ENCODE assay signal across 8 mouse cellular contexts in genomic region chr4:123460595-123461272, GRCm38 (mm10).
A peak's percentile ranks its signal among the peaks of the same experiment; 100 is the strongest.
DNase-seq lines count a peak whose midpoint lies in the region; ATAC-seq and TF ChIP-seq lines count a peak whose summit lies in the region.
"Had no signal": no experiment of that assay in that cellular context is flagged by ENCODE, and none has a peak within 500 bp of the region (broad histone marks: within the 10 kb centered on the region; RNA-seq: fewer than 3 reads in every experiment).

No protein-coding gene starts in this region.

- H3K4me2 ChIP-seq in kidney, embryonic 16.5 days (replicated peaks; ENCODE audit: low read depth, low read length): no peak overlapping the region
- no peak overlapping the region for H3K4me2 ChIP-seq in liver, postnatal 0 days (ENCODE audit: low read depth, low read length)

- H3K4me3 ChIP-seq in kidney, embryonic 16.5 days (ENCODE audit: low read length): no peak overlapping the region
- no peak overlapping the region for H3K4me3 ChIP-seq in ES-E14 (ENCODE audit: insufficient read depth in 1 of 2, low read depth in 1 of 2, low read length in 2 of 2, poor library complexity in 1 of 2, severe bottlenecking in 1 of 2)
- H3K4me3 ChIP-seq in liver, postnatal 0 days (ENCODE audit: low read depth, low read length): no peak overlapping the region
- H3K4me3 ChIP-seq: limb, embryonic 10.5 days had no signal

- H3K9me3 ChIP-seq in kidney, embryonic 16.5 days (ENCODE audit: low read length): no peaks in the 10 kb centered on the region
- H3K9me3 ChIP-seq in ES-E14 (ENCODE audit: control insufficient read depth, insufficient read depth, low read depth, low read length): no peaks in the 10 kb centered on the region
- no peaks in the 10 kb centered on the region for H3K9me3 ChIP-seq in liver, postnatal 0 days (ENCODE audit: low read length)
- H3K9me3 ChIP-seq: limb, embryonic 10.5 days had no signal

- no peaks in the 10 kb centered on the region for H3K27me3 ChIP-seq in kidney, embryonic 16.5 days (ENCODE audit: insufficient read depth, low read length)
- H3K27me3 ChIP-seq in liver, postnatal 0 days (ENCODE audit: insufficient read depth, low read length): no peaks in the 10 kb centered on the region

- H3K27ac ChIP-seq in kidney, embryonic 16.5 days (ENCODE audit: low read length): no peak overlapping the region
- H3K27ac ChIP-seq in ES-E14 (ENCODE audit: insufficient read depth, low read depth, low read length, poor library complexity, severe bottlenecking): no peak overlapping the region
- no peak overlapping the region for H3K27ac ChIP-seq in liver, postnatal 0 days (ENCODE audit: low read depth)
- H3K27ac ChIP-seq: limb, embryonic 10.5 days had no signal

- WGBS in kidney, embryonic 16.5 days: 75% methylated on average over 8 of the region's 8 CpGs
- 74% methylated on average over 8 of the region's 8 CpGs for WGBS in liver, postnatal 0 days (ENCODE audit: insufficient replicate concordance)

- in situ Hi-C loops in ES-E14 (cut with MboI; ENCODE audit: low sequenced_read_pairs in 2 of 2, unreplicated experiment in 2 of 2): no loop called here

- peak; percentile 43 for DNase-seq in kidney, postnatal 10 days
- peak; percentile 7 for DNase-seq in ES-E14 (ENCODE audit: low read depth, low spot score)
- peak; percentile 10 for DNase-seq in c-Kit-positive CD71-positive TER-119-negative erythroid progenitor cells, embryonic 14.5 days (ENCODE audit: low read depth)
- DNase-seq in liver, postnatal 0 days: no peak
- no peak for DNase-seq in gastrocnemius, postnatal 10 days
- DNase-seq in T-cell, adult 2 months (ENCODE audit: low spot score): no peak

- H3K36me3 ChIP-seq in kidney, embryonic 16.5 days (ENCODE audit: insufficient read depth, low read length): peaks cover 33% of the 10 kb centered on the region
- H3K36me3 ChIP-seq in ES-E14 (ENCODE audit: control insufficient read depth, insufficient read depth, low read length, poor library complexity, severe bottlenecking): peaks cover 28% of the 10 kb centered on the region
- peaks cover 75% of the 10 kb centered on the region for H3K36me3 ChIP-seq in liver, postnatal 0 days (replicated peaks; ENCODE audit: insufficient read depth, low read length)

- H3K4me1 ChIP-seq in kidney, embryonic 16.5 days (ENCODE audit: insufficient read depth, low read length): no peaks in the 10 kb centered on the region
- H3K4me1 ChIP-seq in ES-E14 (ENCODE audit: control insufficient read depth in 2 of 2, insufficient read depth in 2 of 2, low read length in 2 of 2, poor library complexity in 1 of 2): peaks cover 0 to 4% of the 10 kb centered on the region in 2 experiments; a peak in 2 of 4 replicates
- H3K4me1 ChIP-seq in liver, postnatal 0 days (ENCODE audit: insufficient read depth): no peaks in the 10 kb centered on the region
- H3K4me1 ChIP-seq: limb, embryonic 10.5 days had no signal

- no peak for ATAC-seq in kidney, embryonic 16.5 days (ENCODE audit: low FRiP score, low TSS enrichment)
- no peak for ATAC-seq in liver, postnatal 0 days

- no peak for TF ChIP-seq EP300 in liver, postnatal 0 days (IDR thresholded peaks at IDR 0.05; ENCODE audit: low read depth)

- TF ChIP-seq CTCF in liver, postnatal 0 days (IDR thresholded peaks at IDR 0.05; ENCODE audit: low read depth): peak; percentile 44

- no peak overlapping the region for H3K9ac ChIP-seq in kidney, embryonic 16.5 days (replicated peaks; ENCODE audit: low read length)
- H3K9ac ChIP-seq in ES-E14 (ENCODE audit: insufficient read depth, low read depth, low read length, poor library complexity, severe bottlenecking): no peak overlapping the region
- no peak overlapping the region for H3K9ac ChIP-seq in liver, postnatal 0 days (replicated peaks)

TF ChIP-seq in ES-E14, 5 proteins besides CTCF, POLR2A, EP300 and RAD21:
- TF ChIP-seq ZC3H11A (IDR thresholded peaks at IDR 0.05; ENCODE audit: borderline replicate concordance, low read depth, low read length) (no peak), MAFK (IDR thresholded peaks at IDR 0.05; ENCODE audit: insufficient read depth, low read depth, low read length) (no peak), HCFC1 (IDR thresholded peaks at IDR 0.05; ENCODE audit: borderline replicate concordance, insufficient read depth, low read length) (no peak), ZNF384 (IDR thresholded peaks at IDR 0.05; ENCODE audit: low read depth, low read length) (no peak), CHD2 (IDR thresholded peaks at IDR 0.05; ENCODE audit: low read depth, low read length) (no peak)

Comparison
In these comparisons a context has a peak if more than half of its experiments do, and no peak if none do; other contexts are left out.
1. DNase-seq: peak in kidney, postnatal 10 days (single experiment), ES-E14 (single experiment) and c-Kit-positive CD71-positive TER-119-negative erythroid progenitor cells, embryonic 14.5 days (single experiment); none in liver, postnatal 0 days (single experiment), gastrocnemius, postnatal 10 days (single experiment) and T-cell, adult 2 months (single experiment).